Mouse (Mus musculus) spleen, postnatal 14 days (tissue): ENCODE measurements around the gene Tmem82.
A peak's percentile ranks its signal among the peaks of the same experiment; 100 is the strongest.

ENCODE experiments used
- DNase-seq, 2 experiments: peaks; one replicate each; pipeline ENCODE4 v3.0.0; 2021 to 2022; ENCODE audit warnings: low spot score in 2 of 2

Gene Tmem82

DNA sequence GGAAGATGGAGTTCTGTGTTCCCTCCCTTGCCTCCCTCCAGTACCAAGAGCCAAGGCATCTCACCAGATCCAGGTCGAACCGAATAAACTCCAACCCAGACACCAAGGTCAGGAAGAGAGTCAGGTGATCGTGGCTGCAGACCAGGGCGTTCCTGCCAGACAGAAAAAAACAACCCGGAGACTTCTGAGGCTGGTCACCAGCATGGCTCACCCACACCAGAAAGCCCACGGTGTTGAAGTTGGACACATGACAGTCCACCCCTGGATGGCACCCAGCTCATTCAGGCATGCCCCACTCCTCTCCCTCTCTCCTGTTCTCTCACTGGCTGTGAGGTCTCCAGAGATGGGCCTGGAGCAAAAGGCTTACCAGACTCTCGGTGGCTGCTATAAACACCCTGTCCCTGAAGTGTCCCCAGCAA, 22.9 kb upstream of the Tmem82 start:
- no peak for DNase-seq

DNA sequence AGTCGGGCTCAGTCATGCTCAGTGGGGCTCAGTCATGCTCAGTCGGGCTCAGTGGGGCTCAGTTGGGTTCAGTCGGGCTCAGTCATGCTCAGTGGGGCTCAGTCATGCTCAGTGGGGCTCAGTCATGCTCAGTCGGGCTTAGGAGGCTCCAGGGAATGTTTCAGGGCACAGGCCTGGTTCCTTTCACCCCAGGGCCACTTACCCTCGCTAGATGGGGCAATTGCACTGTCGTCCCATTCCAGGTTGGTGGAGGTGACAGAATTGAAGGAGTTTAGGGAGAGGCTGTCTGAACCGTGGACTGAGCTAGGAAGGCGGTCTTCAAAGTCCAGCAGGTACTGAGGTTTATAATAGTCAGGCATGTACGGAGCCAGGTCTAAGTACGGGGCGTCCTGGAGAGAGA, 21.0 kb upstream of the Tmem82 start:
- no peak for DNase-seq

DNA sequence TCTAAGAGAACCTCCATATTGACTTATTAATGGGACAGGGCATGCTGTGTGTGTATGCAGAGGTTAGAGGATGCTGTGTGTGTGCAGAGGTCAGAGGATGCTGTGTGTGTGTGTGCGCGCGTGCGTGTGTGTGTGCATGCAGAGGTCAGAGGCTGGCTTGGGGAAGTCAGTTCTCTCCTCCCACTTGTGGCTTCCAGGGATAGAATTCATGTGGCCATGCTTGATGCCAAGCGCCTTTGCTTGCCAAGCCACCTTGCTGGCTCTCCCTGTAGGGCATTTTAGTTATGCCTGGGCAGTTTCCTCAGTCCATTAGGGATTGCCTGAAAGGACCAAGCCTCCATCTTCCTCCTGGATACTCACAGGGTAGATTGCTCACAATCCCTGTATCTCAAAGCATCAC, 18.3 kb upstream of the Tmem82 start:
- no peak for DNase-seq

DNA sequence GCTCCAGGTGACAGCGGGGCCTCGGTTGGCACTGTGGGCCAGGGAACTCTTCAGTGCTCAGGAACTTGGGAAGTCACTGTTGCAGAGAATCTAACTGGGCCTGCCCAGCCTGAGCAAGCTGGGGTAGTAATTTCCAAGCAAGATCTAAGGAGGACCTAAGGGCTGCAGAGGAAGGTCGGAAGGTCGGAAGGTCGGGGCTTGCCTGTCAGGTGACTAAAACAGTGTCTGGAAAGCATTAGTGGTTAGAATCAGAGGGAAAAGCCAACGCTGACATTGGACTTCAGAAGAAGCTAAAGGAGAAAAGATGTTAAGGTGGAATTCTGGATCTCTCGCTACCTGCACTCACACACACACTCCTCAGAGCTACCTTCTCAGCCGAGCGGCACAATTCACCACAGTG, 17.6 kb upstream of the Tmem82 start:
- DNase-seq = no peak

DNA sequence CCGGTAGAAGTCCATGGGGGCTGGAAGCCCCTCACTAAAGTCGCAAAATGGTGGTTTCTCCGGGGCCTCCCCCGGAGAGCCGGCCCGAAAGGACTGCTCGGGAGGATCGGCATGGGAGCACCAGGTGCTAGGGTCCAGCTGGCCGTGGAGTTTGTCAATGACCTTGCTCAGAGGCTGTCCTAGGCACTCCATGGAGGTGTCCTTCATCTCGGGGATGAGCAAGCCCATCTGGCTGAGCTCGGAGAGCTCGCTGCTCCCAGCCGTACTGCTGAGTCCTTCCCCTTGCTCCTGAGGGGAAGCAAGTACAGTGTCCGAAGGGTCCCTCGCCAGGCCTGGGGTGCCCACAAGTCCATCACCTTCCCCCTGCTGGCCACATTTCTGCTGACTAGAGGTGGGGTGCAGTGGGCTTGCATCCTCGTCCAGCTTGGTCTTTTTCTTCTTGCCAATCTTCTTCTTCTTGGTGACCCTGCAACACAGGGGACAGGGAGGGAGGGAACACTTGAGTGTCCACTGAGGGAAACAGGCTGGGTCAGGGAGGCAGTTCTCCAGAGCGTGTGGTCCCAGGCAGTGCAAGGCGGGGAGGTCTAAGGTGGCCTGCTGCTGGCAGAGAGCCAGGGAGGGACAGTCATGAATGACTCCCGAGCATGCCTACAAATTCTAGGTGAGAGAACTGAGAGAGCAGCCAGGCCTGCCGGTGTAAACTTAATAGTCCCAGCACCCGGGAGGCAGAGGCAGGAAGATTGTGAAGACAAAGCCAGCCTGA, 13.9 kb upstream of the Tmem82 start:
- no peak for DNase-seq

DNA sequence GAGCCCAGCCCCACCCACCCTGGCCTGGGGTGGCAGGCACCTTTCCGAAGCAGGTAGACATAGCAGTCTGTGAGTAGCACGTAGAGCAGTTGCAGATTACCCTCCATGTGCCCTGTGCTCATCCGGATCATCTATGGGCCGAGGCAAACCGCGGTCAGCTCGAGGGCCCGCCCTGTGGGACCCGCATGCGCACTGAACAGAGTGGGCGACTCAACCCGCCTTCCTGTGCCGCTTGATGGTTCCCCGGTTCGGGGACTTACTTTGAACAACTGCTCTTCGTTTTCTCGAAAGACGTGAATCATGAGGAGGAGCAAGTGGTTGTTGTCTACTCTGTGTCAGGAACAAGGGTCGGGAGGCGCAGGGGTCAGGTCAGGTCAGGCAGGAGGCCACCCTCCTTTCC, 12.8 kb upstream of the Tmem82 start:
- no peak for DNase-seq

DNA sequence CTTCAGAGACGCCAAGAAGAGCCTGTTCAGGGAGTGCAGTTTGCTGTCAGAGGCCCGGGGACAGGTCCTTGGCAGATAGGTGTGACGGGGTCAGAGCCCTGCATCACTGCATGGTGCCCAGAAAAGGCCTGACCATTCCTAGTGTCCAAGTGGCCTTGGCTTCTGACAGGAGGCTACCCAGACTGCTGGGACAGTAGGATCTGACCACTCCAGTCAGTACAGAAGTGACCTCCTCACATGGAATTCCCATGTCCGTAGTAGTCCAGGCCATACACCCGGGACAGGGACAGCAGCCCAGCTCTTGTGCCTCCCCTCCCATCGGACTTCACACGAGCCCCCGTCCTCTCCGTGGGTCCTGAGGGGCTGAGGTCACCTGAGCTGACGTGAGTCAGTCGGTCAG, 11.6 kb upstream of the Tmem82 start:
- DNase-seq = no peak

DNA sequence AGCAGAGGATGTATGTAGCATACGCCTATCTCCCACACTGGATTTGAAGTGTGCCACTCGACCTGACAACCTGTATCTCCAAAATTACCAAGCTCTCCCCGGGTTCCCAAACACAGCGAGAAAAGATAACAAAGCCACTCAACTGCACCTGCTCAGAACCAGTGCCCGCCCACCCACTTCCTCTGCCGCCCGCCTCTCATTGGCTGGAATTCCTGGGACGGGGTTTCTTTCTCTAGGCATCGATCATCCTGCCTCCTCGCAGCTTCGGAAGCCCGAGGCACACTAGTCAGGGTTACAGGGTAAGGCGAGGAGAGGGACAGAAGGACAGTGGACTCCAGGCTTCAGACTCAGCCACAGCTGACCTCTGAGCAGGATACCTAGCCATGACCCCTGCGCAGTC, 10.2 kb upstream of the Tmem82 start:
- no peak for DNase-seq

DNA sequence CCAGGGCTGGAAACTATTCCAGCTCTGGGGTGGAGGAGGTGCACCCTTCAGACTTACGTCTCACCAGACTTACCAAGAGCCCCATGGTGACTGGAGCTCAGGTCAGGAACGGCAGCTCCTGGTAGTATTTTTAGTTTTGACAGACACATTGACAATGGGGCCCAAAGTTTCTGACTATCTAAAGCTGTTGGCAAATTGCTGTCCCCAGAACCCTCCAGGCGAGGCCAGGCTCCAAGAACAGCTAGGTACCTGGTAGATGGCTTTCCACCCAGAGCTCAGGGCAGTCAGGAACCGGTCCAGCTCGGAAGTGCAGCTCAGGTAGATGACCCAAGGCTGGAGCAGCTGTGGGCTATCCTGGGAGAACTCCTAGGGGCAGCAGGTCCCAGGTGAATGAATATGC, 9.1 kb upstream of the Tmem82 start:
- no peak for DNase-seq

DNA sequence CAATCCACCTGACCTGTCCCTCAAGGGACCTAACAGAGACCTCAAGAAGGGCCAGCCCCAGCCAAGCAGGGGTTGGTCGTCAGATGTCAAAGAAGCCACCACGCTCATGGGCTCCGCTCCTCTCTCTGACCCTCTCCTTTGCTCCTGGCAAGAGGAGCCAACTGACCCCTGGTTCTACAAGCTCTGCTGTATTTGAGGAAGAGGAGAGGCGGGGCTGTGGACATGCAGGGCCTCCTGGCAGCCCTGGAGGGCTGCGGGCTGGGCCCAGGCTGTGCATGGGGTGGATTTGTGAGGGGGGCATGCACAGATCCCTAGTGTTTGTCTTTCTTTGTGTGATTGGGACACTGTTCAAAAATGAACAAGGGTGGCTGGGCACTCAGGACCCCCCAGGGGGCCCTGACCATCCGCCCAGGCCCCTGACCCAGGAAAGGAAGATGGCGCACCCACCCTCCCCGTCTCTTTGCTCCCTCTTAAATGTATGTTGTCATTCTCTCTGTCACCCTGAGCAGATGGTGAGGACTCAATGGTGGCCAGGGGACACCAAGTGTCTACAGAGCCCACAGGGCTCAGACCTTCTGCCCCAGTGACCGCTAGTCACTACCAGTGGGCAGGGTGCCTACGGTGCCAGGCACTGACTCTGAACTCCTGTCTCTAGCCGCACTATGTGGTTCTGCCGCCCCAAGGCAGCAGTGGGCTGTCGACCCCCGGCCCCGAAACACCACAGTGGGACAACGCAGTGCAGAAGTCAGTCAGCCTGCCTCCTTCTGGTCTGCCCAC, 7.5 kb upstream of the Tmem82 start:
- DNase-seq = no peak

DNA sequence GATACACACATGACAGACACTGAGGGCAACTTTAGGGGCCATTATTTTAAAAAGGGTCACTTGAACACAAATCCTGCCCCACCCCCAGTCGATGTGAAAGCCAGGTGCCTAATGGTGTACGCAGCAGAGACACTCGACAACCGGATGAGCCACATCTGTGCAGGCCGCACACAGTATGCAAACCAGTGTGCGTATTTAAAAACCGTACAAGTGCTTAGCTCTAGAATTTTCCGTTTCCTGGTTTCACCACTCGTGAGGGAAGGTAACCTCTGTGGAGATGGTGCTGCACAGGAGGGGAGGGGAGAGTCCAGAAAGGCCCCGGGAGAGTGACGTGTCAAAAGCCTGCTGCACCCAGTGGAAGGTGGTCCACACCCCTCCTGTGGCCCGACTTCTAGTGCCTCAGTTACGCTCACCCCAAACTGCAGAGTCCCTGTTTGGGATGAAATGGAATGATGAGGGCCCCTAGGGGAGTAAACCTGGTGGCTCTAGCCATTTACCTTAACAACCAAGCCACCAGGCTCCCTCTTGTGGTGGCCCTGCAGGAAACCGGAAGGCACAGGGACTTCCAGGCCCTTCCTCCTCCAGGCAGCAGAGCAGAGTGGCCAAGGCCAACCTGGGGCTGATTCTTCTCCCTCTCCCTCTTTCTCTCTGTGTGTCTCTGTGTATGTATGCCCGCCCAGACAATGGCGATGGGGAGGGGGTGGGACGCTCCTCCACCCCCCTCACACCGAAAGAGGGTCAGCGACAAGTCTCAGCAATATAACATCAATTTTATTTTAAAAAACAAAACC, 6.7 kb upstream of the Tmem82 start:
- DNase-seq = peak in 1 of 2 experiments; percentile 16

DNA sequence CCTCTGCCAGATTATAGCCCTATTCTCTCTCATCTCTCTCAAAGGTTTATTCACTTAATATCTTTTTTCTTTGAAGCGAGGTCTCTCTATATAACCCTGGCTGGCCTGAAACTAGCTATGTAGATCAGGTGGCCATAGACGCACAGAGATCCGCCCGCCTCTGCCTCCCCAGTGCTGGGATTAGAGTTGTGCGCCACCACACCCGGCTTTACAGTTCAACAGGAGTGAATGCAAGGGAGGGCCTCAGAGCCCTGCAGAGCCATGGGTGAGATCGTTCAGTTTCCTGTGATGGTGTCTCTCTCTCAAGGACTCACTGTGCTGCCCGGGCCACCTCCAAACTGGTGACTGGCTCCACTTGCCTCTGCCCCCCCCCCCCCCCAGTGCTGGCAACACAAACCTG, 5.7 kb upstream of the Tmem82 start:
- no peak for DNase-seq

DNA sequence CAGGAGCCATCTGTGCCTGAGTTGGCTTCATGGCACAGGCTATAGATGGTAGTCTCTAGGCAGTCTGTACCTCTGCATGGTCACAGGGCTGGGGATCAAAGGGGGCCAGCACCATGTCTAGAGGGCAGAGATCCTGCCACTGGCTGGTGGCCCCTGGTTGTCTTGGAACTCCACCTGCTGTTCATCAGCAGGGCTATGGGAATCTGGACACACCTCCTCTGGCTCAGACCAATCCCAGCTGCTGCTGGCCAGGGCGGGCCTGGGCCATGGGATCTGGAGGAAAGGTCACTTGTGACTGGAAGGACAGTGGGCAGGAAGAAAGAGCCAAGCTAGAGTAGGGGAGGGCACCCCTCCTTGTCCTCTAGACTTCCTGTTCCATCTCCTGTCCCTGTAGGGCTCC, 5.2 kb upstream of the Tmem82 start, which contains the start of gene Slc25a34:
Gene Slc25a34 (minus strand): TSS at position 156 of the 400 bp plus-strand sequence.
- no peak for DNase-seq

DNA sequence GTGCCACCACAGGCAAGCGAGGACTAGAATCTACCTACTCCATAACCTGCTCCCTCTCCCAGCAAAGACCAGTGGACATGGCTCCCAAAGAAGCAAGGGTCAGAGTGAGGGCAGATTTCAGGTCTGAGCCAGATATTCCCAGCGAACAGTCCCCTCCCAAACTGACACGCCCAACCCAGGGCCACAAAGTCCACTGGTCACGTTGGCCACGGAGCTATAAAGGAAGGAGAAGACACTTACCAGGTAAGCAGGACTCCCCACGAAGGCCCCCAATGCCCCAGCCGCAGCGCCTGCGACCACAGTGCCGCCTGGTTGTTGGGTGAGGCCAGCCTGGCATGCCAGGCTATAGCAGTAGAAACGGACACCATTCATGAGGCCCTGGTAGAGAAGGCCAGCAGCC, 4.6 kb upstream of the Tmem82 start:
- DNase-seq = no peak

DNA sequence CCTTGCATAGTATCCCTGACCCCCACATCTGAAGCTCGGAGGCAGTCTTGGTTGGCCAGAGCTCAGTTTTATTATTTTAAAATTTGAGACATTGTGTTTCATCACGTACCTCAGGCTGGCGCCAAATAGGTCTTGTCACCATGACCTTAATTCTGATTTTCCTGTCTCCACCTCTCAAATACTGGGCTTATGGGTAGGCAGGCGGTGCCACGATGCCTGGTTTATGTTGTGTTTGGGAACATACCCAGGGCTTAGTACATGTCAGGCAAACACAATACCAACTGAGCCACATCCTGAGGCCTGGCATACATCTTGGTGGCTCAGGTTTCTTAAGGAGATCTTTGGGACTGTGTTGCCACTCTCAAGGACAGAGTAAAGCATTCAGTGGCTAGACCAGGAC, 4.1 kb upstream of the Tmem82 start:
- no peak for DNase-seq

DNA sequence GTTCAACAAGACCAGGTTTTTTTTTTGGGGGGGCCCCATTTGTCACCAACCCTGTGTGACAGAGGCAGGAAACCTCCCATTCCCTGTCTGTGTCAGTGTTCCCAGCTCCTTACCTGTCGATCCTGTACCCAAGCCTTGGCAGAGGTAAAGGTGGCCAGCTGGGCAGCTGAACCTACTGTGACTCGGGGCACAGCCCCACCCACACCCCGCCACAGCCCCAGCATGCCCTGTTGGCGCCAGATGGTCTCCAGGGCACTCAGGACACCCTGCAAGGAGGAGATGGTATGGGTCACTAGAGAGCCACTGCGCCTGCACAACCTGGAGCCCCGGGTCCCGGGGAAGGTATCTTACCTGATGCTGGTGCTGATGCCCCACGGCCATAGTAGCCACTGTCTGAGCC, 3.7 kb upstream of the Tmem82 start:
- DNase-seq = no peak

DNA sequence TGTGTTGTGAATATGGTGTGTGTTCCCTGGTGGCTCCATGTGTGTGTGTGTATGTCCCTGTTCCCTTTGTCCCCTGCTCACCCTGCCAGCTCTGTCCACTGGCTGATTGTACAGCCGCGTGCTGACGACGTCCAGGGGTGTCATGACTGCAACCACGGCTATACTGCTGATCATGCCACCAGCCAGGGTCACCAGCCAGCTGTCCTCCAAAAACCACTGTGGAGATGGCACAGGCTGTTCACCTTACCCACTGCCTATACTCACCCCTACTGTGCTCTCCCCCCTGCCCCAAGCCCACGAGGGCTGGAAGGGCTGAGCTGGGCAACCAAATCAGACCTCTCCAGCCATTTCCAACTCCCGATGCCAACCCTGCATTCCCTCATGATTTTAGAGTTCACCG, 2.9 kb upstream of the Tmem82 start:
- DNase-seq = no peak

DNA sequence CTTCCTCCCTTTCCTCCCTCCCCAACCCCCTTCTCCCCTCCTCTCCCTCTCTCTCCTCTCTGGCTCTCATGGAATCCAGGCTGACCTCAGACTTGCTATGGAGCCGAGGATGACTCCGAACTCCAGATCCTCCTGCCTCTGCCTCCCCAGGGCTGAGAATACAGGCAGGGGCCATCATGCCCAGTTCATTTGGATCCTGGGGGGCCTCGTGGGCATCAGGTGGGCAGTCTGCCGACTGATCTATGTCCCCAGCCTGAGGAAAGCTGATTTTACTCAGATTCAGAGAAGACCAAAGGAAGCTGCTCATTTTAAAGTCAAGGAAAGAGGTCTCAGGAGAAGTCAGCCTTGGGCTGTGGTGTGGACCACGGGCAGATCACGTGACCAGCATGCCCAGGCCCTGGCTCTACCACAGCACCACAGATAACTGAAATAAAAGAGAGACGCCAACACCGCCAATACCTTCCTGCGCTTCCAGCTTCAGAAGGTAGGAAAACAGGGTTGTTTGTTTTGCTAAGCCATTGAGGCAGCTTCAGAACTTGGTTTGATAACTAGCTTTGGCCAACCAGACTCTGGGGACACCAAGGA, 958 bp upstream of the Tmem82 start:
- DNase-seq = no peak

DNA sequence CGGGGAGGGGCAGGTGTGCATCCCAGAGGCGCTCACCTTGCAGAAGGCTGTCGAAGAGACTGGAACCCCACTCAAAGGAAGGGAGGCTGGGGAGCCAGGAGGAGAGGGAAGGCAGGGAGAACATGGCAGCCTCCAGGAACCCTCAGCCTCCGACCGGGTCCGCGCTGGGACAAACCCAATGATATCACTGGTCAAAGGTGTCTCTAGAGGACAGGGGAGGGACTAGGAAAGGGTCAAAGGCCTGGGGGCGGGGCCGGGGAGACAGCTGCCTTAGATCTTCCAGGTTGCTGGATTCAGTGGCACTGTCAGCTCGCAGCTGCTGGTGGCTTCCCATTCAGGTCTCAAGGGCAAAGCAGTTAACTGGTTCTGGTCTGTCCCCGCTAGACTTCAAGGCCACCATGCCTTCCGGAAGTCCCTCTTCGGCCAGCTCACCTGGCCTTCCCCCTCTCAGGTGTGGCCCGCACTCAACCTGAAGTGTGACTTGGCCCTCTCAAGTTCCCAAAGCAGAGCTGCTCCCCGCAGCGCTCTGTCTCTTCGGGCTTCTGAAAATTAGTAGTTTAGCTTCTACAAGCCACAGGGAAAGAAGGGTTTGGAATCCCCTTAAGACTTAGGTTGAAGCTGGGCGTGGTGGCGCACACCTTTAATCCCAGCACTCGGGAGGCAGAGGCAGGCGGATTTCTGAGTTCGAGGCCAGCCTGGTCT, 419 bp downstream of the Tmem82 start:
- no peak for DNase-seq

DNA sequence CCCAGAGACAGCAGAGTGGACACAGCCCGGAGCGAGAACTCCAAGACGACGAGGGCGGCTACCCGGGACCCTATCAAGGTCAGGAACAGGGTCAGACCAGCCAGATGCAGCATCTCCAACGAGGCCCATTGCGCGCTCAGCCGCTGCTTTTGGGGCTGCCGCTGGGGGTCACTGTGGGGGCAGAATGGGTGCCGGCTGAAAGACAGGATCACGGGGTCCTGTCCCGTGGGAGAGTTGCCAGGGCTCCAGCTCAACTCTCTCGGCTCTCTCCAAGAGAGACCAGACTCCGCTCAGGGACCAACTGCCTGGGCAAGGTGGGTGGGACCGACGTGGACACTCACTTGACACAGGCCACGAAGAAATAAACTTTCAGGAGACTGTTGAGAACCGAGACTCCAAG, 1.1 kb downstream of the Tmem82 start:
- DNase-seq = peak; percentile 29 to 61

DNA sequence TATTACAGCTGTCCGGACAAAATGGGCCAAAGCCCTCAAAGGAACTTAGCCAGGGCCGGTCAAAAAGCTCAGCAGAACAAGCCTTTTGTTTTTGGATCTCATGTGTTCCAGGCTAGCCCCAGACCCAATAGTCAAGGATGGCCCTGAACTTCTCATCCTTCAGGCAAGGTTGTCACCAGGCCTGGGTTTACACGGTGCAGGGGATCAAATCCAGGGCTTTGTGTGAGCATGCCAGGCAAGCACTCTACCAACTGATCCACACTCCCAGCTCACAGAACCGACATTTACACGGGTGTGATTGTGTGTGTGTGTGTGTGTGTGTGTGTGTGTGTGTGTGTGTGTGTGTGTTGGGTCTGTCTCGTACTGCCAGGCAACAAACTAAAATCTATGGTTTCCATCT, 1.6 kb downstream of the Tmem82 start:
- DNase-seq = no peak

DNA sequence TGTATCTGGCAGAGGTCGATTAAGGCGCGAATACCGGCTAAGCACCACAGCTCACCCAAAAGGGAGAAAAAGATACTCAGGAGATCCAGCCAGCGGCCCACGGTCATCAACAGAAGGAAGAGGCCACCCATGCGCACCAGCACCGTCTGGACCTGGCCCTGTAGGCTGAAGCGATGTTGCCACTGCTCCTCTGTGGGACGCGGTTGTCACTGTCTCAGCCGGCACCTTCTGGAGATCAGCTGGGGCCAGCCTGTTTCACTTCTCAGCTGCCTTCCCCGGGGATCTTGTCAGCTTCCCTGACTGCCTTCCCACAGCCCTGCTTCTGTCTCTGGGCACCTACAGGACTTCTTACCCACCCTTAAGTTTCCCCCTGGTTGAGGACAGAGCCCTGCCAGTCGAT, 3.5 kb downstream of the Tmem82 start:
- no peak for DNase-seq
